Mouse (Mus musculus): ENCODE results near the gene Rnf166.

The Rnf166 gene

GRCm38 (mm10) chr8:122439336-122439735 is 36.5 kb downstream of the Rnf166 start:
- DNase-seq (ENCODE audit: low read depth, low spot score) = no peak

- no peak for DNase-seq (ENCODE audit: low read depth, low spot score)
These were observed 38.0 kb downstream of the Rnf166 start for GRCm38 (mm10) chr8:122437708-122438331.

GRCm38 (mm10) chr8:122436586-122437125 is 39.2 kb downstream of the Rnf166 start:
- DNase-seq (ENCODE audit: low read depth, low spot score) = no peak

- DNase-seq (ENCODE audit: low read depth, low spot score) = no peak
These were observed 39.7 kb downstream of the Rnf166 start for GRCm38 (mm10) chr8:122436146-122436545.

- DNase-seq (ENCODE audit: low read depth, low spot score) = no peak
These were observed 40.5 kb downstream of the Rnf166 start for GRCm38 (mm10) chr8:122435375-122435774.

GRCm38 (mm10) chr8:122433269-122433905 is 42.5 kb downstream of the Rnf166 start:
- no peak for DNase-seq (ENCODE audit: low read depth, low spot score)

GRCm38 (mm10) chr8:122432443-122433268 is 43.2 kb downstream of the Rnf166 start, which contains the start of gene Cyba:
TSS of gene Cyba (minus strand) at chr8:122432930.
- no peak for DNase-seq (ENCODE audit: low read depth, low spot score)

- no peak for DNase-seq (ENCODE audit: low read depth, low spot score)
These were observed 44.0 kb downstream of the Rnf166 start for GRCm38 (mm10) chr8:122431694-122432442.

GRCm38 (mm10) chr8:122430646-122431045 is 45.2 kb downstream of the Rnf166 start:
- no peak for DNase-seq (ENCODE audit: low read depth, low spot score)

GRCm38 (mm10) chr8:122430058-122430636 is 45.7 kb downstream of the Rnf166 start:
- no peak for DNase-seq (ENCODE audit: low read depth, low spot score)

- DNase-seq (ENCODE audit: low read depth, low spot score) = no peak
These were observed 47.7 kb downstream of the Rnf166 start for GRCm38 (mm10) chr8:122428163-122428562.

- no peak for DNase-seq (ENCODE audit: low read depth, low spot score)
These were observed 48.3 kb downstream of the Rnf166 start for GRCm38 (mm10) chr8:122427607-122428006.

- no peak for DNase-seq (ENCODE audit: low read depth, low spot score)
These were observed 49.7 kb downstream of the Rnf166 start for GRCm38 (mm10) chr8:122426145-122426544.

GRCm38 (mm10) chr8:122423659-122424058 is 52.2 kb downstream of the Rnf166 start:
- no peak for DNase-seq (ENCODE audit: low read depth, low spot score)

GRCm38 (mm10) chr8:122423217-122423616 is 52.6 kb downstream of the Rnf166 start:
- DNase-seq (ENCODE audit: low read depth, low spot score) = no peak

GRCm38 (mm10) chr8:122421376-122422070 is 54.3 kb downstream of the Rnf166 start, which contains the start of gene Il17c:
TSS of gene Il17c (plus strand) at chr8:122422020.
- no peak for DNase-seq (ENCODE audit: low read depth, low spot score)

GRCm38 (mm10) chr8:122419881-122420555 is 55.8 kb downstream of the Rnf166 start:
- peak; percentile 49 for DNase-seq (ENCODE audit: low read depth, low spot score)

Data from telencephalon, adult 2 months (tissue).